Mouse (Mus musculus) spleen, postnatal 10 days (tissue): ENCODE data around the gene Git1.
A peak's percentile ranks its signal among the peaks of the same experiment; 100 is the strongest.

ENCODE experiments used
- DNase-seq, 2 experiments: peaks; one replicate each; pipeline ENCODE4 v3.0.0; 2021 to 2022; ENCODE audit warnings: low spot score in 2 of 2

Gene Git1

DNA sequence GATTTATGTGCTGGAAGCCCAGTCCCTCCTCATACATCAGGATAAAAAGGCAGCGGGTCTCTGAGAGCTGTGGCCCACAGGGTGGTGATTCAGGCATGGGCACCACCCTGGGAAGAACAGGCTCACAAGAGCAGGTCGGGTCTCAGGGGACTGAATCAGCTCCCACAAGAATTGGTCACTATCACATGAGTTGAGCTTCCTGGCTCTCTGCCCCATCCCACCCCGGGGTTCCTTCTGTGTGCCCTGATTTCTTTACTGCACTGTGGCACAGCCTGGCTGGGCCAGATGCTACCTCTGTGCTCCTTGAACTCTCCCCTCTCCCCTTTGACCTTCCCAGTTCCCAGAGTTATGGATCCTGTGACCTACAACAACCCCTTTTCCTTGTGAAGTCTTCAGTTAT, 10.3 kb upstream of the Git1 start:
- DNase-seq, result no peak

DNA sequence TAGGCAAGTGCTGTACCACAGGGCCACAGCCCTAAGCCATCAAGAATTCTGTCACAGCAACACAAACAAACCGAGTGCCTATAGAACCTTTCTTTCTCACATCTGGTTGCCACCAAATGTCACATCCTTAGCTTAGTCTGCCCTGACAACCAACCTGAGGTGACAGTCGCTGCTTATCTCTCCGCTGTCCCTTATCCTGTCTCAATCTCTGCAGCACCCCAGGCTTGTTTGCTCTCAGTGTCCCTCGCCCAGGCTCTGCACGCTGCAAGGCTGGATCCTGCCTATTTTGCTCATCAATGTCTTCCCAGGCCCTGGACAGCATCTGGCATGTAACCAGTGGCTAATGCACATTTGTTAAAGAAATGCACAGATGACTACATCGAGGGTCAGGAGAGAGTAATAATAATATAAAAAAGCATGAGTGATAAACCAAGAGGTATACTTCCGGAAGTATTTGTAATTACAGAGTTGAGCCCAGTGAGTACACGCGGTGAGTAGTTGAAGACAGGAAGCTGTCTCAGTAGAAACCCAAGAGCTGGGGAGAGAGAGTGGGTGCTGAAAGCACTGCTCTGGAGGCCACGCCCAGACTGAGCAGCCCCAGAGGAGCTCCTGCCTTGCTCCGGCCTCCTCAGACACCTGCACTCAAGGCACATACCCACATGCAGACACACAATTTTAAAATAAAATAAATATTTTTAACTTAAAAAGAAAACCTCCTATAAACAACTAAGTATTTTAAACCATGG, 9.7 kb upstream of the Git1 start:
- peak in 1 of 2 experiments; percentile 49 for DNase-seq

DNA sequence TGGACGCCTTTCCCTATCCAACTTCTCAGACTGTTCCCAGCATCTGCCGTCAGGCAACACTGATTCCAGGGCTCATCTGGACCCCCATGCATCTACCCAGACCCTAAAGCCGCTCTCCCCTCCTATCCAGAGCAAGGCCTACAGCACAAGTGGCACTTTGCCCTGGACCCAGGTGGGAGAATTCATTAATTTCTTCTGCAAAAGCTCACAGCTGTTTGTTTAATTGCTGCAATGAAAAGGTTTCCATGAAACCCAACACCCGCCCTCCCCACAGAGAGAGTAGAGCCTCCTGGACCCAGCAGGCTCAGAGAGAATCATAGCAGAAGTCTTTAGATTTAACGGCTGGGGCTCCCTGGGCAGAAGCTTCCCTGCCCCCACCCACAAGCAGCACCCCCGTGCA, 8.1 kb upstream of the Git1 start:
- DNase-seq, result no peak

DNA sequence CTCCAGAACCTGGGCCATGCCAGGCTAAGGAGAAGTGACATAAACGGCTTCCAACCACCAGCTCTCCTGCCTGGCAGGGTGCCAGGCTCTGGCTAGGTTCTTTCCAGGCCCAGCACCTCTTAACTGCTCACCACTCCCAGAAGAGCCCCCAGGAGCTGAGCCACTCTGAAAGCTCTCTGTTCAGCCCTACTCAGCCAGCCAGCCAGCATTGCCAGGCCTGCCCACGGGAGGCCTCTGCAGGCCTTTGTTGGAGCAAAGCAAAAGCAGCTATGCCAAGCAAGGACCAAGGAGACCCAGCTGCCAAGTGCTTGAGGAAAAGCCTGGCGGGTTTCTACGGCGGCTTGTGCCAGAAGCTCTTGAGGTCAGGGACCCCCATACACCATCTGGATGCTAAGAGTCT, 6.6 kb upstream of the Git1 start:
- no peak for DNase-seq

DNA sequence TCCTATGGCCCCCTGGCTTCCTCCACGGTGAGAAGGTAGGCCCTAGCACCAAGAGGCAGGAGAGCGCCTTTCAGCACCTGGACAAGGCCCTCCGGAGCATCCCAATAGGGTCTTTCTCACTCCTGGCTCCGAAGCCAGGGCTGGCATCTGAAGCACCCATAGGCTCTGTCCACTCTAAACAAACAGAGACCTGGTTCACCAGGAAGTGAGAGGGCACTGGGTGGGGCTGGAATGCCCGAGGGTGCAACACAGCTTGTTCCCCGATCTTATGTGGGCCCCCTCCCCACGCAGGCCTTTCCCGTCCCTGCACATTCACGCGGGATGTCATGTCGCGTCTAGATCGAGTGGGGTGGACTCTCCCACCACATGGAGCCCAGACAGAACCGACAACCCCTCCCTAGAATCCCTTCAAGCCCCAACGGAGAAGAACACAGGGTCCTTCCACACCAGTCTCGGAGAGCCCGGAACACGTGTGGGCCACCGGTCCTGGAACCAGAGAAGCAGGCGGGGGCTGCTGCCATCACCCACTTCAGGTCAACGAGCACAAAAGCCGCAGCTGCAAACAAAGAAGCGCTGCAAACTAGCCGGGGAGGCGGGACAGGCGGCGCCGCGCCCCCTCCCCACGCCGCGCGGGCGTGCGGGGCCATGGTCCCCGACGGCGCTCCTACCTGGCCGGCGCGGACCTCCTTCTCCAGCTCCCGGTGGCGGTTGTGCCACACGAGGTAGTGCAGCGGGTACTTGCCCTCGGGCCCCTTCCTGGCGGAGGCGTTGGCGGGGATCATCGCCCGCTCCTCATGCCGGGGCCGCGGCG, 4.4 kb upstream of the Git1 start:
- no peak for DNase-seq

DNA sequence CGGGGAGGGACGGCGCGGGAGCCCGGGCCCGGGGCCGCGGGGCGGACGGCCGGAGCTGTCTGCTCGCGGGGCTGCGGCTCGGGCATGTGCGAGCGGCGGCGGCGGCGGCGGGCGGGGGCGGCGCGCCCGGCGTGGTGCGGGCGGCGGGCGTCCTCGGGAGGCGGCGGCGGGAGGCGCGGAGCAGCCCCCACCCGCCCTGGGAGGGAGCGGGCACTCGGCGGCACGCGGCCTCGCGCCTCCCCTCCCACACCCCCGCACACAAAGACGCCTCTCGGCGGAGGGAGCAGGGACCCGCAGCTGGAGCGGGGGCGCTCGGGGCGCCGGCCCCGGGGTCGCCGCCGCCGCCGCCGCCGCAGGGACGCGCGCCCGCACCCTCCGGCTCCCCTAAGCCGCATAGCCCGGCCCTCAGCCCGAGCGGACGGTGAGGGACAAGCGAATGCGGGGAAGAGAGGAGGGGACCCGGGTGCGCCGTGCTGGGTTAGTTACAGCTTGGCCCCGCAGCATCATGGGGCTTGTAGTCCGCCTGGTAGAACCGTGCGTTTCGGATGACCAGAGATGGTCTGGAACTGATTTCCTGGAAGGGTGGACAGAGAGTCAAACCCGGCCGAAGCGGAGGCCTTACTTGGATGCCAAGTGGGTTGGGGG, 3.6 kb upstream of the Git1 start, which contains the start of gene Ankrd13b:
Gene Ankrd13b, minus strand, starts transcription at position 88 of the 645 bp plus-strand sequence.
- peak; percentile 37 to 65 for DNase-seq

DNA sequence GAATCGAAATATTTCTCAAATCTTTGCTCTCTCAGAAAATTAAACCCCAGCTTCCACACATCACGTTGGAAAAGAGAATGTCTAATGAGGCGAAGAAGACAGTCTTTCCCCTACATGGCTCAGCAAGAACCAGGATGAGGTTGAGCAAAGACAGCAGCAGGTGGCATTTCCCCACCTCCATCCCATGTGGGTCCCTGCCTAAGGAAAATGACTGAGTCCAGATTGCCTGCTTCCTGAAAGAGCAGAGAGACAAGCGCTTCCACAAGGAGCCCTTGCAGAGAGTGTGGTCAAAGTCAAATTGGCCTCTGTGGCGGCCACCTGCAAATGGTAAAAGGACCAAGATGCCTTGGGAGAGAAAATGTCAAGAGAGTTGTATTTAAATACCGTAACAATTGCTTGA, 2.9 kb upstream of the Git1 start:
- DNase-seq, result no peak

DNA sequence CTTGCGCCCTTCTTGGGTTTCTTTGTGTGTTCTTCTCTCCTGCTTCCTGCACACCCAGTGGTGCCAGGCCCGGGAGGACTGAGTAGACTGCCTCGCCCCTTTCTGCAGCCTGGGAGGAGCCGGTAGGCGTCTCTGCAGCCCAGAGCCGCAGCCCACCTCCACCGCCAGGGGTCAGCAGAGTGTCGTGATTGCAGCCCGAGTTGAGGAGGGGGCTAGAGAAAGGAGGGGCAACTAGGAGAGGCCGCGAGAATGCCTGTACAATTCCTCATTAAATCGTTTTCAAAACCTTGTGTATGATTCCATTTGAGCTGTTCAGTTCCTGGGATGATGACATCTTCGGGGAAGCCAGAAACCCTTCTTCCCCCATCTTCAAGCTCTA, 2.2 kb upstream of the Git1 start:
- peak; percentile 82 to 90 for DNase-seq

DNA sequence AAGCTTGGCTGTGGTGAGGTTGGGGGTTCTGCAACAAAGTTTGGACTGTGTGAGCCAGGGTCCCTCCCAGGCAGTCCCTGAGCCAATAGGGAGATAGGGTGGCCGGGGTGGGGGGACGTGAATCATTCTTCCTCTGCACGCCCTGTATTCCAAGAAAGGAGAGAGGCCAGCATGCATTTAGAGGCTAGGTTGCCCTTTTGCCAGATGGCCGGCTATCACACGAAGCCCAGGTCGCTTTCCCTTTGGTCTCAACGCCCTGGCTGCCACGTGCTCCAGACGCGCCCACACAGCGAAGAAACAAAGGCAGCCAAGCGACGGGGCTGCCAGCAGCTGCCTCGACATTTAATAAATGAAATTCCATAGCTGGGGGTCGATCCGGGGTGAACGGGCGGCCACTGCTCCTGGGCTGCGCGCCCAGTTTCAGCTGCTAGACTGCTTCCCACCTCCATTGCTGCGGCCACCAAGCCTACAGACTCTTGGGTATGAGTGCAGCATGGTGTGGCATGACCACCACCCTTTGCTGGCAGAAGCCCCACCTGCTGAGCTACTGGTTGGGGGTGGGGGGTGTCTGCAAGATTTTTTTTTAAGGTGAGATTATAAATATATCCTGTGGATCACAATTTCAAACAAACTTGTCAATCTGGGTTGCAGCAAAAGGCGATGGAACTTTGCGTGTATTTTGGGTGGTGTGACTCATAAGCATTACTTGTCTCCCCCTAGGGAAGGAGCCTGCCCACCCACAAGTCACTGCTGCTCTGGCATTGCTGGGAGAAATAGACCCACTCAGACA, 1.7 kb upstream of the Git1 start:
- peak in 1 of 2 experiments; percentile 32 for DNase-seq

DNA sequence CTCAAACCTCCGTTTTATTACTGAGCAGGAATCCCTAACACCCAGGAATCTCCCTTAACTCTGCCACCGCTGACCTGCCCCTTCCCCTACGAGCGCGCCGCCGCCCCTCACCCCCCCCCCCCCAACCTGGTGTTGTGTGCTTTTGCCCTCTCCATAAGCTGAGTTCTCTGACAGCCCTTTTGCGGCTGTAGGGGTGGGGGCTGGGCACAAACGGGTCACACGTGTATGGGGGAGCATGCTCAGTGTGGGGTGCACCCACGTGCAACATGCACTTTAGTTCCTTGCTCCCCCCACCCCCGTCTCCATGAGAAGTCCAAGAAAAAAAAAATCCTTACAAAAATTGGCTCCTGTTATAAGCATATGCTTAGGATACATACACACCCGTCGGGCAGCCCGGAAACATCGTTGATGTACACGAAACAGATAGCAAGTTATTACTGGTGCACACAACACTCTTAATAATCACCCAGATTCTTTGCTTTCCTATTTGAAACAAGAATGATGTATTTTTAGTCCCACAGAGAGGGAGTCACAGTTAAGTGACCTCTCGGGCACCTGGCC, 971 bp upstream of the Git1 start:
- DNase-seq, result peak in 1 of 2 experiments; percentile 54

DNA sequence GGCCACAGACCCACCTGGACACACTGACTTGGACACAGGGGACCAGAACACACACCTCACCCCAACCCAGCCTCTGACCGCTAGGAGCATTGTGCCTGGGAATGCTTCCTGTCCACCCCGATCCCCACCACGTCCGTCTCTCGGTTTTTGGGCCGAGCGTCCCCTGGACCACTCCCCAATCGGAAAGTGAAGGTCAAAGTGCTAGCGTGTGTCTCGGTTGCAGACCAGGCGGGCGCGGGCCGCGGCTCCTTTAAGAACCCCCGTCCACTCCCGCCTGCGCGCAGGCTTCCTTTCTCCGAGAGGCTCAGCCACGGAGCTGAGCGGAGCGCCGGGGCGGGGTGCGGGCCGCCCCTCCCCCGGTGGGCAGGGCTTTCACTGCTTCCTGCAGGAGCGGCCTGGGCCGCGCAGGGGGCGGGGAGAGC, 440 bp upstream of the Git1 start:
- DNase-seq, result peak; percentile 73 to 90

DNA sequence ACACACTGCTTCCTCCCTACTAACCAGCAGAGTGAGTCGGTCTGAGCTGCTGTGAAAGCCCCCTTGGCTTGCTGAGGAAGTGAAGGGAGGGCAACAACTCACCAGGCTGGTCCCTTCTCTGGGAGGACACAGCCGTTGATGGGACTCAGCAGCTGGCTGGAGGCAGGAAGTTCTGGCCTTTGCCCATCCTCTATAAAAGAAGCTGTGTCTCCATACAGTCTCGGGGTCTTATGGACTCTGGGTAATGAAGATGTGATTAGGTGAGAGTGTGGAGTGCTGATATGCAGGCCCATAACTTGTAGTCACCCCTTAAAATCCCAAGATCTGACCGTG, 948 bp downstream of the Git1 start:
- no peak for DNase-seq

DNA sequence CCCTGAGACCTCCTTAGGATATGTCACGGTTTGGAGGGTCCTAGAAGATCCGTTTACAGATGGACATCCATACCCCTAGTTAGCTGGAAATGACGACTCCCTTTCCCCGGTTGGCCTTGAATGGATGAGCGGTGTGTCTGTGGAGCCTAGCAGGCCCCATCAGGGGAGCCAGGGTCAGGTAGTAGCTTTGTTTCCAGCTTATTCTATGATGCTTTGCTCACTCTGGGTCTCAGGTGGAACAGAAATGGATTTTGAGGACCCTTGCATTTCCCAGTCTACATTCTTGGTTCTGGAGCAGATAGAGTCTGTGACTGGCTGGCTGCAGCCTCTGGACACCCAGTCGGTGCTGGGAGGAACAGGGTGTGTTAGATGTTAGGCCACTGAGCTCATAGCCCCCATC, 1.4 kb downstream of the Git1 start:
- no peak for DNase-seq

DNA sequence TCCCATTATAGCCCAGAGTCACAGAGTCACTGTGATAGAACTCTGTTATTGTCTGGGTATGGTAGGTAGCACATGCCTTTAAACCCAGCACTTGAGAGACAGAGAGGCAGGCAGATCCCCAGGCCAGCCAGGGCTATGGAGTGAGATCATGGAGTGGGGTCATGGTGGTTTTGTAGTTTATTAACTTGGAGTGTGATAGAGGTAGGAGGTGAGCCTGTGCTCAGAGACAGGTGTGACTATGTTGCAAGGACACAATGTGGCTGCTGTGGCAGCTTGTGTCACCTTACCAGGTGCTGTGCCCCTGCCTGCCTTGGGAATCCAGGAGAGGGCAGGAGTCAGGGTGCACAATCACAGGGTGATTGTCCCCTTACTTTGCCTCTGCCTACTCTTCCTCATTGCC, 2.1 kb downstream of the Git1 start:
- no peak for DNase-seq

DNA sequence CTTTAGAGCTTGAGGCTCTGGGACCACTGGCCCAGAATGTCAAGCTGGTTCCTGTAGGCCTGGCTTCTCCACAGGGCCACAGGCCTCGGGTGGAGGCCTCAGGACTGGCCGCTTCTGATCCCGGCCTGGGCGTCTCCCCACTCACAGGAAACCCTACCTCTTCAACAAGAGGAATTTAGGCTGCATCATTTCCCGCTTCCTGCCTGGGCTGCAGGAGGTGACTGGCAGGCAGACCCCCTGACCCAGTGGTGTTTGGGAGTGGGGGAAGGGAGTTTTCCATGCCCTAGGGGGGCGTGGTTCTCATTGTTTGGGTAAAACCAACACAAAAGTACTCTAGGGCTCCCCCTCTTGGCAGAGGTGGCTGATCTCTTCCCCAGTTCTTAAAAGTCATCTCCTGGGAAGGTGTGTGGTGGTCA, 4.0 kb downstream of the Git1 start:
- peak in 1 of 2 experiments; percentile 72 for DNase-seq

DNA sequence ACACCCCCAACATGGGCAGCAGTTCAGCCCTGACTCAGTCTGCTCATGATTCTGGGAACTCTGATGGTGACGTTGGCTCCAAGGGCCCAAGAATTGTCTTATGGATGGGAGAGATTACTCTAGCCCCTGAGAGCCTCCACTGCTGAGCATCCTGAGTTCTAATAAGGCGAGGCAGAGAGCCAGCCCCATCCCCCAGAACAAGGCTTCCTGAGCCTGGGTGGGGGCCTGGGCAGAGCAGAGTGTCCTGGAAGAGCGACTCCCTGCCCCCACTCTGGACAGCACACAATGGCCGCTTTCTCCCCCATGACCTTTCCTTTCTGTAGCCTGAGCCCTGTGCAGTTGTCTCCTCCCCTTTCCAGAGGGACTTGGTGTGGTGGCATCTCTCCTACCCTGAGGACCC, 4.5 kb downstream of the Git1 start:
- no peak for DNase-seq

DNA sequence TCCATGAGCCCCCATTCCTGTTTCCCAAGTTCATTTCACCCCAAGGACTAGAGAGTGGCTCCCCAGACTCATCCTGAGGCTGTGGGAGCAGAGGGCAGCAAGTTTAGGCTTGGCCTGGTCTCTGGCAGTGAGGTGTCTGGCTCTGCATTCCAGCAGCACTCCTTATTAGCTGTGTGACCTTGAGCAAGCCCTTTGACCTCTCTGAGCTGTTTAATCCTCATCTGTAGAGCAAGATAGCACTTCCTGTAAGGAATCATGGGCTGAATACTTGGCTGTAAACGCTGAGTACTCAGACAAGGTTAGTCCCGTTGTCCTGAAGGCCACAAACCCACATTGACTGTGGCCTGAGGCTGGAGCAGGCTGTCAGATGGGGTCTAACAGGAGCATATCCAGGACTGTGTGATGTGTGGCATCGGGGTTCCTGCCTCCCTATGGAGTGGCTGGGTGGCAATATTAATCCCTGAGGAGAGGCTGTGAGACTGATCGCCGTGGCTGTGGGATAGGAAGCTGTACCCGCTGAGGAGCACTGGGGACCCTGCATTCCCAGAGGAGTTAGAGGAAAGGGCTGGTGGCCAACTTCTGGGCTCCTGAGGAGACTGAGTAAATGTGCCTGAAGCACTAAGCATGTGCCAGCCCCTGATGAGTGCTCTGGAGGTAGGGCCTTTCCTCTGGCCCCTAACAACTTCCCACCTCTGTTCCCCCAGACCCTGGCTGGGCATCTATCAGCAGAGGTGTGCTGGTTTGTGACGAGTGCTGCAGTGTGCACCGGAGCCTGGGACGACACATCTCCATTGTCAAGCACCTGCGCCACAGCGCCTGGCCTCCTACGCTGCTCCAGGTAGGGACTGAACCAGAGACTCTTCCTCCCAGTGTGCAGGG, 5.1 kb downstream of the Git1 start:
- DNase-seq, result no peak

DNA sequence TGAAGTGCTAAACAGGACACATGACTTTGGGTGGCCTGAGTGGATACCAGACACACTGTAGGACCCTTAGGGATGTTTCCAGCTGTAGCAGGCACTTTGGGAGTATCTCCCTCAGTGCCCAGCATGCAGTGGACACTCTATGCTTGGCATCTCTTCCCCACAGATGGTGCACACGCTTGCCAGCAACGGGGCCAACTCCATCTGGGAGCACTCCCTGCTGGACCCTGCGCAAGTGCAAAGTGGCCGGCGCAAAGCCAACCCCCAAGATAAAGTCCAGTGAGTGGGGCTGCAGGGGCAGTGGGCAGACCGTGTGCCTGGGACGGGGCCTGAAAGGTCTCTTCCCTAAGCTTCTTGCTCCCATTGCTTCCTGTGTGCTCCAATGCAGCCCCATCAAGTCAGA, 6.0 kb downstream of the Git1 start:
- no peak for DNase-seq

DNA sequence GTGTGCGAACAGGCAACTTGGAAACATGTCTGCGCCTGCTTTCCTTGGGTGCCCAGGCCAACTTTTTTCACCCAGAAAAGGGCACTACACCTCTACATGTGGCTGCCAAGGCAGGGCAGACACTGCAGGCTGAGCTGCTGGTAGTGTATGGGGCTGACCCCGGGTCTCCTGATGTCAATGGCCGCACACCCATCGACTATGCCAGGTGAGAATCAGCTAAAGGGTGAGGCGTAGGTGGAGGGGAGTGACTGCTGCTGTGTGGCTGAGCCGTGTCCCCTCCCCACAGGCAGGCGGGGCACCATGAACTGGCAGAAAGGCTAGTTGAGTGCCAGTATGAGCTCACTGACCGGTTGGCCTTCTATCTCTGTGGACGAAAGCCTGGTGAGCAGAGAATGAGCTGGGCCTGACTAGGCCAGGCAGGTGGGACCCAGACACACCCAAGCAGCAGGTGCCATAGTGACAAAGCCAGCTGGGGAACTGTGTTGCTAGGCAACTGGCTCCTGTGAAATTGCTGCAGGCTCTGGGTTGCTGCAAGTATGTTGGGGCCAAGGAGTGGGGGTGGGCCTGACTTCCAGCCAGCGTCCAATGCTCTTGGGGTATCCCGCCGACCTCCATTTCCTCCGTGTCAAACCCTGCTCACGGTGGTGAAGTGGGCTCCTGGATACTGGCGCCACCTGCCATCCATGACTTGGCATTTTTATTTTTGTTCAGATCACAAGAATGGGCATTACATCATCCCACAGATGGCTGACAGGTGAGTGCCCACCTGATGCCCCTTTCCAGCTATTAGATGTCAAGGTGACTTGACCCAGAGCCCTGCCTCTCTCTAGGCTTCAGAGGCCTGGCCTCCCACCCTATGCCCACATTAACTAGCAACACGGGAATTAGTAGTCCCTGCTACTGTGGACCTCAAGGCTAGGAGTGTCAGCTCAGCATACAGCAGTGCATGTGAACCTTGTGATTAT, 7.3 kb downstream of the Git1 start:
- DNase-seq, result no peak
